ENCODE assay signal across 10 mouse cellular contexts in genomic region chr14:50802843-50803562, GRCm38 (mm10). TPM values are rescaled to one million over a fixed set of nuclear protein-coding genes. Genes with fewer than 3 reads are reported as not detected.
DNase-seq lines count a peak whose midpoint lies in the region; ATAC-seq and TF ChIP-seq lines count a peak whose summit lies in the region.
"Had no signal": no experiment of that assay in that cellular context is flagged by ENCODE, and none has a peak within 500 bp of the region (broad histone marks: within the 10 kb centered on the region; RNA-seq: fewer than 3 reads in every experiment).

No protein-coding gene starts in this region.

- 0 out of 2 replicates have a peak, but pooled peaks have one; percentile 19 for TF ChIP-seq CTCF in kidney, adult 2 months (conservative IDR thresholded peaks at IDR 0.05; ENCODE audit: insufficient read depth, insufficient read length, low read depth, low read length)

- no peak overlapping the region for H3K27ac ChIP-seq in kidney, adult 2 months (ENCODE audit: insufficient read depth, low read depth, low read length)
- H3K27ac ChIP-seq in kidney, embryonic 14.5 days (ENCODE audit: low read depth, low read length), result no peak overlapping the region
- H3K27ac ChIP-seq: limb, embryonic 15.5 days had no signal

- no peaks in the 10 kb centered on the region for H3K36me3 ChIP-seq in kidney, adult 2 months (ENCODE audit: control insufficient read depth, insufficient read depth, low read length)
- H3K36me3 ChIP-seq in kidney, embryonic 14.5 days (ENCODE audit: control insufficient read depth, insufficient read depth, low read length), result no peaks in the 10 kb centered on the region
- H3K36me3 ChIP-seq: limb, embryonic 15.5 days had no signal

- H3K4me1 ChIP-seq in kidney, adult 2 months (ENCODE audit: control insufficient read depth, insufficient read depth, low read length), result no peaks in the 10 kb centered on the region
- no peaks in the 10 kb centered on the region for H3K4me1 ChIP-seq in kidney, embryonic 14.5 days (ENCODE audit: control insufficient read depth, insufficient read depth, low read length)

- H3K4me2 ChIP-seq in kidney, embryonic 14.5 days (replicated peaks; ENCODE audit: low read depth, low read length), result no peak overlapping the region
- H3K4me2 ChIP-seq: limb, embryonic 15.5 days had no signal

- H3K4me3 ChIP-seq in kidney, adult 2 months (ENCODE audit: insufficient read depth, low read depth, low read length), result no peak overlapping the region
- H3K4me3 ChIP-seq in kidney, embryonic 14.5 days (ENCODE audit: low read length), result no peak overlapping the region
- H3K4me3 ChIP-seq: limb, embryonic 15.5 days had no signal

- H3K9me3 ChIP-seq in kidney, embryonic 14.5 days (ENCODE audit: control insufficient read depth, low read length), result no peaks in the 10 kb centered on the region
- H3K9me3 ChIP-seq: limb, embryonic 15.5 days had no signal

- no peak for TF ChIP-seq POLR2A in kidney, adult 2 months (IDR thresholded peaks at IDR 0.05; ENCODE audit: low read depth, low read length)

- no peaks in the 10 kb centered on the region for H3K27me3 ChIP-seq in kidney, adult 2 months (replicated peaks; ENCODE audit: control insufficient read depth, insufficient read depth, low read length)
- H3K27me3 ChIP-seq in kidney, embryonic 14.5 days (ENCODE audit: control insufficient read depth, insufficient read depth, low read length), result no peaks in the 10 kb centered on the region
- H3K27me3 ChIP-seq: limb, embryonic 15.5 days had no signal

- DNase-seq in kidney, adult 2 months, result peak; percentile 51
- DNase-seq in 3134 (ENCODE audit: extremely low read depth, insufficient read length, low spot score) (peak; percentile 27), 416B (ENCODE audit: low read depth) (peak; percentile 74)
- peak; percentile 71 for DNase-seq in c-Kit-negative CD71-positive TER-119-positive erythroid progenitor cells, embryonic 14.5 days (ENCODE audit: low read depth, low spot score)
- DNase-seq in frontal cortex, postnatal 36 days (ENCODE audit: low spot score in 2 of 2), result no peak
- DNase-seq in cerebellum, adult 18-20 months, result no peak

- H3K9ac ChIP-seq in kidney, embryonic 14.5 days (ENCODE audit: low read depth, low read length), result no peak overlapping the region
- H3K9ac ChIP-seq: limb, embryonic 15.5 days had no signal

- WGBS in kidney, adult 2 months, result 59% methylated on average over 4 of the region's 4 CpGs
- WGBS in kidney, embryonic 14.5 days, result 64% methylated on average over 4 of the region's 4 CpGs

- no peak for ATAC-seq in kidney, embryonic 14.5 days (ENCODE audit: low FRiP score, low TSS enrichment)

RNA-seq across cellular contexts. Expression of gene Ccnb1ip1, which starts 4.5 kb away (rescaled TPM):
- not detected in 2 replicates for polyA plus RNA-seq in kidney, adult 2 months (2012; rRNA removed)
- not detected in 2 replicates for polyA plus RNA-seq in kidney, embryonic 14.5 days (2014; fragmentation: Nextera tagmentation; extraction: Ambion mirVana)
- polyA plus RNA-seq: intestine, embryonic 14.5 days; limb, embryonic 15.5 days; neural tube, embryonic 11.5 days had no signal

RNA-seq across cellular contexts. Expression of gene Parp2, which starts 4.6 kb away (rescaled TPM):
- polyA plus RNA-seq in kidney, adult 2 months (2012; rRNA removed), result 12.0 and 12.6 TPM in 2 replicates
- 75.8 and 75.9 TPM in 2 replicates for polyA plus RNA-seq in kidney, embryonic 14.5 days (2014; fragmentation: Nextera tagmentation; extraction: Ambion mirVana)

RNA-seq across cellular contexts. Expression of gene Ttc5, which starts 17.7 kb away (rescaled TPM):
- 24.5 and 25.8 TPM in 2 replicates for polyA plus RNA-seq in kidney, adult 2 months (2012; rRNA removed)
- 83.3 and 86.6 TPM in 2 replicates for polyA plus RNA-seq in kidney, embryonic 14.5 days (2014; fragmentation: Nextera tagmentation; extraction: Ambion mirVana)

RNA-seq across cellular contexts. Expression of gene Olfr749, which starts 58.1 kb away (rescaled TPM):
- polyA plus RNA-seq in kidney, adult 2 months (2012; rRNA removed), result not detected in 2 replicates
- not detected in 2 replicates for polyA plus RNA-seq in kidney, embryonic 14.5 days (2014; fragmentation: Nextera tagmentation; extraction: Ambion mirVana)
- polyA plus RNA-seq: intestine, embryonic 14.5 days; limb, embryonic 15.5 days; neural tube, embryonic 11.5 days had no signal

Comparison
In these comparisons a context has a peak if more than half of its experiments do, and no peak if none do; other contexts are left out.
1. DNase-seq: peak in kidney, adult 2 months (single experiment), 3134 (single experiment), 416B (single experiment) and c-Kit-negative CD71-positive TER-119-positive erythroid progenitor cells, embryonic 14.5 days (single experiment); none in frontal cortex, postnatal 36 days (0 of 2) and cerebellum, adult 18-20 months (0 of 2).